Mouse (Mus musculus) heart, embryonic 11.5 days (tissue): ENCODE data around the gene Nek2. TPM values are rescaled to one million over a fixed set of nuclear protein-coding genes. Genes with fewer than 3 reads are reported as not detected.

Experiments used
- ATAC-seq: fragments of 200-750 bp; cut with Nextera tagmentation; replicated peaks from 2 replicates; pipeline ENCODE4 v1.8.0; 2017; ENCODE audit warnings: moderate library complexity; ENCODE audit not compliant: insufficient number of reproducible peaks, low FRiP score, low TSS enrichment
- H3K27ac ChIP-seq: fragments of 300-500 bp; sonication (generic); 2 replicates; pipeline ENCODE4 v1.5.1; 2014; ENCODE audit warnings: mild to moderate bottlenecking, low read depth, low read length
- H3K27me3 ChIP-seq: fragments of 300-500 bp; sonication (generic); 2 replicates; pipeline ENCODE4 v1.6.1; 2014; ENCODE audit warnings: mild to moderate bottlenecking, low read length, mixed read lengths; ENCODE audit not compliant: control insufficient read depth, insufficient read depth
- H3K36me3 ChIP-seq: fragments of 300-500 bp; sonication (generic); 2 replicates; pipeline ENCODE4 v1.6.1; 2014; ENCODE audit warnings: mild to moderate bottlenecking, low read length, moderate library complexity, mixed read lengths; ENCODE audit not compliant: control insufficient read depth, insufficient read depth
- H3K4me1 ChIP-seq: fragments of 300-500 bp; sonication (generic); 2 replicates; pipeline ENCODE4 v1.6.1; 2014; ENCODE audit warnings: low read length; ENCODE audit not compliant: control insufficient read depth, insufficient read depth
- H3K4me2 ChIP-seq: fragments of 300-500 bp; sonication (generic); 2 replicates; pipeline ENCODE4 v1.6.1; 2014; ENCODE audit warnings: mild to moderate bottlenecking, moderate library complexity
- H3K4me3 ChIP-seq: fragments of 300-500 bp; sonication (generic); 2 replicates; pipeline ENCODE4 v1.5.1; 2014; ENCODE audit warnings: low read depth, low read length
- H3K9ac ChIP-seq: fragments of 300-500 bp; sonication (generic); 2 replicates; pipeline ENCODE4 v1.6.1; 2014; ENCODE audit warnings: mild to moderate bottlenecking, low read depth, low read length, moderate library complexity
- H3K9me3 ChIP-seq: fragments of 300-500 bp; sonication (generic); replicated peaks from 2 replicates; pipeline ENCODE4 v1.6.1; 2016; ENCODE audit warnings: low read length; ENCODE audit not compliant: control insufficient read depth
- WGBS: fragments of 180-500 bp; shearing (Covaris S2); extraction: QIAGEN DNeasy Blood & Tissue Kit; methylation state at CpG from one replicate; pipeline ENCODE4 v1.1.7; 2014; ENCODE audit not compliant: insufficient replicate concordance; 5-methylcytosine and 5-hydroxymethylcytosine counted together
- polyA plus RNA-seq: library from polyadenylated mRNA; unstranded; fragments of >200 nt; fragmentation: Nextera tagmentation; extraction: Ambion mirVana; gene quantifications from 2 replicates; pipeline ENCODE4 v1.2.1, GENCODE M21; 2014

Nek2 gene
- polyA plus RNA-seq, 1 experiment from 2014 or later: 27.0 TPM

GRCm38 (mm10) chr1:191856886-191857651, 35.8 kb downstream of the Nek2 start:
- Histone ChIP-seq H3K9me3 (no peaks in the 10 kb centered on the region), H3K27ac (no peak overlapping the region), H3K4me2 (no peak overlapping the region), H3K27me3 (no peaks in the 10 kb centered on the region), H3K4me3 (no peak overlapping the region), H3K9ac (no peak overlapping the region), H3K4me1 (peaks cover 11% of the 10 kb centered on the region), H3K36me3 (no peaks in the 10 kb centered on the region)
- no peak for ATAC-seq
- WGBS: 78% methylated on average over 5 of the region's 5 CpGs

GRCm38 (mm10) chr1:191858136-191858535, 36.9 kb downstream of the Nek2 start:
- Histone ChIP-seq H3K27ac (no peak overlapping the region), H3K27me3 (no peaks in the 10 kb centered on the region), H3K4me1 (peaks cover 11% of the 10 kb centered on the region), H3K9ac (no peak overlapping the region), H3K4me2 (no peak overlapping the region), H3K36me3 (no peaks in the 10 kb centered on the region), H3K4me3 (no peak overlapping the region), H3K9me3 (no peaks in the 10 kb centered on the region)
- no peak for ATAC-seq

- no peaks in the 10 kb centered on the region for H3K9me3 ChIP-seq
- no peak for ATAC-seq
- no peaks in the 10 kb centered on the region for H3K27me3 ChIP-seq
- no peaks in the 10 kb centered on the region for H3K36me3 ChIP-seq
- no peak overlapping the region for H3K4me3 ChIP-seq
- H3K27ac ChIP-seq: no peak overlapping the region
- peaks cover 11% of the 10 kb centered on the region for H3K4me1 ChIP-seq
- H3K4me2 ChIP-seq: no peak overlapping the region
- no peak overlapping the region for H3K9ac ChIP-seq
- WGBS: 62% methylated on average over 3 of the region's 3 CpGs
These were observed 38.6 kb downstream of the Nek2 start for GRCm38 (mm10) chr1:191859847-191860246.

GRCm38 (mm10) chr1:191861247-191861646, 40.0 kb downstream of the Nek2 start:
- Histone ChIP-seq H3K36me3 (no peaks in the 10 kb centered on the region), H3K4me3 (no peak overlapping the region), H3K9me3 (no peaks in the 10 kb centered on the region), H3K27ac (no peak overlapping the region), H3K4me2 (no peak overlapping the region), H3K9ac (no peak overlapping the region), H3K27me3 (no peaks in the 10 kb centered on the region), H3K4me1 (no peaks in the 10 kb centered on the region)
- ATAC-seq: no peak
- 61% methylated on average over 5 of the region's 5 CpGs for WGBS

- no peak overlapping the region for H3K27ac ChIP-seq
- H3K9me3 ChIP-seq: no peaks in the 10 kb centered on the region
- H3K9ac ChIP-seq: no peak overlapping the region
- H3K4me3 ChIP-seq: no peak overlapping the region
- no peaks in the 10 kb centered on the region for H3K27me3 ChIP-seq
- H3K36me3 ChIP-seq: no peaks in the 10 kb centered on the region
- no peak for ATAC-seq
- no peaks in the 10 kb centered on the region for H3K4me1 ChIP-seq
- no peak overlapping the region for H3K4me2 ChIP-seq
- 66% methylated on average over 4 of the region's 4 CpGs for WGBS
These were observed 42.7 kb downstream of the Nek2 start for GRCm38 (mm10) chr1:191863833-191864550.

GRCm38 (mm10) chr1:191864551-191865027, 43.3 kb downstream of the Nek2 start:
- no peaks in the 10 kb centered on the region for H3K9me3 ChIP-seq
- H3K4me1 ChIP-seq: no peaks in the 10 kb centered on the region
- no peak overlapping the region for H3K4me2 ChIP-seq
- no peak overlapping the region for H3K9ac ChIP-seq
- no peak for ATAC-seq
- WGBS: 76% methylated on average over 8 of the region's 8 CpGs
- no peak overlapping the region for H3K4me3 ChIP-seq
- H3K27me3 ChIP-seq: no peaks in the 10 kb centered on the region
- H3K36me3 ChIP-seq: no peaks in the 10 kb centered on the region
- H3K27ac ChIP-seq: no peak overlapping the region

- Histone ChIP-seq H3K9ac (no peak overlapping the region), H3K4me3 (no peak overlapping the region), H3K27ac (no peak overlapping the region), H3K9me3 (no peaks in the 10 kb centered on the region), H3K4me1 (0 out of 2 replicates have a peak, but pooled peaks cover 3% of the 10 kb centered on the region), H3K27me3 (no peaks in the 10 kb centered on the region), H3K36me3 (no peaks in the 10 kb centered on the region), H3K4me2 (no peak overlapping the region)
- ATAC-seq: no peak
- WGBS: 74% methylated on average over 6 of the region's 6 CpGs
These were observed 50.9 kb downstream of the Nek2 start for GRCm38 (mm10) chr1:191872076-191872710.

- ATAC-seq: no peak
- Histone ChIP-seq H3K4me1 (peaks cover 16% of the 10 kb centered on the region), H3K9ac (no peak overlapping the region), H3K4me3 (no peak overlapping the region), H3K36me3 (no peaks in the 10 kb centered on the region), H3K27ac (no peak overlapping the region), H3K4me2 (no peak overlapping the region), H3K9me3 (no peaks in the 10 kb centered on the region), H3K27me3 (no peaks in the 10 kb centered on the region)
- 67% methylated on average over 7 of the region's 7 CpGs for WGBS
These were observed 53.8 kb downstream of the Nek2 start for GRCm38 (mm10) chr1:191875006-191875405.
